Mouse (Mus musculus) forebrain, embryonic 12.5 days (tissue): ENCODE results near the gene Dld. TPM values are rescaled to one million over a fixed set of nuclear protein-coding genes. Genes with fewer than 3 reads are reported as not detected.

Source experiments
- ATAC-seq: fragments of 200-750 bp; cut with Nextera tagmentation; 2 replicates; pipeline ENCODE4 v1.8.0; 2017; ENCODE audit warnings: moderate TSS enrichment; ENCODE audit not compliant: low FRiP score
- H3K27ac ChIP-seq: fragments of 300-500 bp; sonication (generic); 2 replicates; pipeline ENCODE4 v1.5.1; 2016; ENCODE audit warnings: mild to moderate bottlenecking
- H3K27me3 ChIP-seq: fragments of 300-500 bp; sonication (generic); 2 replicates; pipeline ENCODE4 v1.6.1; 2016; ENCODE audit warnings: mild to moderate bottlenecking
- H3K36me3 ChIP-seq: fragments of 300-500 bp; sonication (generic); replicated peaks from 2 replicates; pipeline ENCODE4 v1.6.1; 2016; ENCODE audit warnings: mild to moderate bottlenecking
- H3K4me1 ChIP-seq: fragments of 300-500 bp; sonication (generic); 2 replicates; pipeline ENCODE4 v1.6.1; 2016
- H3K4me2 ChIP-seq: fragments of 300-500 bp; sonication (generic); 2 replicates; pipeline ENCODE4 v1.6.1; 2016; ENCODE audit warnings: mild to moderate bottlenecking, moderate library complexity
- H3K4me3 ChIP-seq: fragments of 300-500 bp; sonication (generic); replicated peaks from 2 replicates; pipeline ENCODE4 v1.5.1; 2016; ENCODE audit warnings: mild to moderate bottlenecking
- H3K9ac ChIP-seq: fragments of 300-500 bp; sonication (generic); 2 replicates; pipeline ENCODE4 v1.6.1; 2016; ENCODE audit warnings: mild to moderate bottlenecking
- H3K9me3 ChIP-seq: fragments of 300-500 bp; sonication (generic); 2 replicates; pipeline ENCODE4 v1.6.1; 2016
- WGBS: fragments of 180-500 bp; shearing (Covaris S2); methylation state at CpG from one replicate; pipeline ENCODE4 v1.1.7; 2016; 5-methylcytosine and 5-hydroxymethylcytosine counted together
- polyA plus RNA-seq: library from polyadenylated mRNA; unstranded; fragments of >200 nt; fragmentation: Nextera tagmentation; extraction: Ambion mirVana; gene quantifications from 2 replicates; pipeline ENCODE4 v1.2.1, GENCODE M21; 2016

Dld gene
- 148 and 150 TPM in 2 replicates for polyA plus RNA-seq

DNA sequence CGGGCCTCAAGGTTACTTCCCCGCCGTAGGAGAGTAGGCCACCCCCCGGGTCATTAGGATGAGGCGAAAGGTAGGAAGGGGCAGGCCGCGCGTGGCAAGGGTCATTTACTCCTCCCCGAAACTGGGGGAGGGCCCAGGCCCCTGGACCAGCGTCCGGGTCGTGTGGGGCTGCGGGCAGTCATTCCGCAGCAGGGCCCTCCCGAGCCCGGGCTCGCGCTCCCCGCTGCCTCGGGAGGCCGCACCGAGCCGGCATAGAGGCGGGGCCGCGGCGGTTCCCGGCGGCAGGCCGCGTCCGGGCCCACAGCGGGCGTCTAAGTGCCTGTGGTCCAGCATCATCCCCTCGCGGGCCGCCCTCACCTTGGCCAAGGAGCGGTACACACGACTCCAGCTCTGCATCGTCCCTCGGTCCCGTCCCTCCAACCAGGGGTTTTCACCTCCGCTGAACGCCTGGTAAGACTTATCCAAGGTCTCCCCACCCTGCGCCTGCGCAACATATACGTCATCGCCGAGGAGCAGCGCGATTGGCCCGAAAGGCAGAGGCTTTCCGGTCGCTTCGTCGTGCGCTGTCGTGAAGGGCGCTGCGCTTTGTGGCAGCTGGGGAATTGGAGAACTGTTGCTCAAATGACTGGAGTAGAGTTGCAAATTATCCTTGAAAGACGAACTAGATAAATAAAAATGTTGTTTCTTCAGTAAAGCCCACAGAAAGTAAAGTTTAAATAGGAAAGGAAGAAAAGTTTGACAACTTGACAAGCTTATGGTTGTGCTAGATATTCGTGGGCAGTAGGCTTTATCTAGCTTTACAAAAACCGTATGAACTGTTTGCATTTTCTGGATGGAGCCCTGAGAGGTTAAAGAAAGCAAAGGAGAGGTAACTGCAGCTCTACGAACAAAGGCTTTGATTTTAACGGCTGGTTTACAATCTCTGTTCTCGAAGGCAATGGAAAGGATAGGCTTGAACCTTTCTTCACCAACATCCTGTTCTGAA, at the start of gene Dld:
Gene Dld (minus strand): TSS at position 510 of the 985 bp plus-strand sequence.
- peaks cover 10% of the 10 kb centered on the region for H3K4me1 ChIP-seq
- H3K4me2 ChIP-seq = peak within 1 kb of the TSS; percentile 86
- H3K9me3 ChIP-seq = no peaks in the 10 kb centered on the region
- H3K27ac ChIP-seq = peak within 1 kb of the TSS; percentile 67
- WGBS = 5% methylated on average over 61 of the region's 66 CpGs
- peak within 1 kb of the TSS; percentile 95 for H3K9ac ChIP-seq
- H3K36me3 ChIP-seq = peaks cover 15% of the 10 kb centered on the region
- peak within 1 kb of the TSS; percentile 96 for H3K4me3 ChIP-seq
- ATAC-seq = peak; percentile 100
- H3K27me3 ChIP-seq = no peaks in the 10 kb centered on the region

DNA sequence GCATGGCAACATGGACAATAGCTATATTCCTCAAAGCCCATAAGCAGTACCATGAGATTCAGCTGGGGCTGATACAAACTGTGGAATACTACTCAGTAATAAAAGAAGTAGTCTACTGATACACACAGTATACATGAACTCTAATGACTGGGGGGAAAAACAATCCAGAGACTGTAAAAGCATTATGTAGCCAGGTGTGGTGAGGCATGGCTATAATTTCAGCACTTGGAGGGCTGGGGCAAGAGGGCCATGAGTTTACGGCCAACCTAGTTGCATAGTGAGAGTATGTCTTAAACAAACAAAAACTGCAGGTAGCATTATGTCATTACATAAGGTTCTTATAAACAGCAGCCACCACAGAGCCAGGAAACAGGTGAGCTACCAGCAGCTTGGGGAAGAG, 49.6 kb upstream of the Dld start:
- H3K9ac ChIP-seq = no peak overlapping the region
- no peaks in the 10 kb centered on the region for H3K27me3 ChIP-seq
- H3K36me3 ChIP-seq = no peaks in the 10 kb centered on the region
- no peak overlapping the region for H3K4me2 ChIP-seq
- no peaks in the 10 kb centered on the region for H3K9me3 ChIP-seq
- H3K4me3 ChIP-seq = no peak overlapping the region
- no peaks in the 10 kb centered on the region for H3K4me1 ChIP-seq
- WGBS = 90% methylated on average over 1 of the region's 1 CpGs
- no peak for ATAC-seq
- H3K27ac ChIP-seq = no peak overlapping the region

DNA sequence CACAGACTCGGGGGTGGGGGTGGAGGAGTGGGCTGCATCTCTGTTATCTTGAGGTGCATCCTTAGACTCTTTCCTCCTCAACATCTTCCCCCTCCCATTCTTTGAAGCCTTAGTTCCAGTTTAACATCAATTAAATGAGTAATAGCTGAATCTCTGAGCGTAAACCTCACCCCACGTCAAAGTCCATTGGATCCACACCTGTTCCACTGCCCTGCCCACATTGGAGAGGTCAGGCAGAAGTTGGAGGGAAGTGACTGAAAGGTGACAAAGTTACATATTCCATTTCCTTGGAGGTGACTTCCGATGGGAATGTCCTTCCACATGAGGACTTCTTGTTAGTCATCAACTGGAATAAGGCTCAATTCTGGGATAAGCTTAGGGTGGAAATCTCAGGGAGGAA, 46.5 kb upstream of the Dld start:
- Histone ChIP-seq H3K27ac (no peak overlapping the region), H3K36me3 (no peaks in the 10 kb centered on the region), H3K9ac (no peak overlapping the region), H3K4me1 (no peaks in the 10 kb centered on the region), H3K4me3 (no peak overlapping the region), H3K9me3 (no peaks in the 10 kb centered on the region), H3K4me2 (no peak overlapping the region), H3K27me3 (no peaks in the 10 kb centered on the region)
- no peak for ATAC-seq
- 93% methylated on average over 4 of the region's 4 CpGs for WGBS

DNA sequence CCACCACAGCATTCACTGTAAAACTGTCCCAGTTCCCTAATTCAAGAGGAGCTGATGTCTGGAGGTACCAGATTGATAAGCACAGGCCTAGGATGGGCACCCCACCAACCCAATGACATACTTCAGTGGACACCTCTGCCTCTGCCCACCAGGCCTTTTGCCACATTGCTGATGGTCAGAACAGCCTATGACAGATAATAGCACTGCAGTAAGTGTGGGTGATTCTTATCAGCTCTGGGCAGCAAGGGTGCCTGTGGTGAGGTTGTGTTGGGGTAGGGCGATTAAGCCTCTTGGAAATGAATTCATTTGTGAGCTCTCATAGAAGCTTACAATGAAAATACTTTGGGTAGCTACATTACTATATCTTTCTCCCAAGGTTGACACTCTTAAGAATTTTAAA, 44.6 kb upstream of the Dld start:
- 85% methylated on average over 1 of the region's 1 CpGs for WGBS

DNA sequence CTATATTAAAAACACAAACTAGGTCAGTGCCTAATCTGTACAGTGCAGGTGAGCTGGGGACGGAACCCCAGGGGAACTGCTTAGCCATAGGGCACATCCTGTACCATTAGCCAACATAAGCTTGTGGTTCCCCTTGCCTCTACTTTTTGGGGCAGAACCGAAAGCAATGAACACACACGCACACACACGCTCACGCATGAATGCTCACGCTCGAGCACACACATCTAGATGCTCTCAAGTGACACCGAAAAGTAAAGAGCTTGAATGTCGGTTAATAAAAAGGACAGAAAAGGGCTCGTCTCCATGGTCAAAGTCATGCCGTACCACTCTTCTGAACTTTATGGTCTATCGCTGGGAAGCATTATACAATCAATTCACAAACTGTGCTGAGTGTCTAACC, 40.4 kb upstream of the Dld start:
- H3K4me2 ChIP-seq = no peak overlapping the region
- ATAC-seq = no peak
- H3K27me3 ChIP-seq = no peaks in the 10 kb centered on the region
- H3K9ac ChIP-seq = no peak overlapping the region
- H3K4me3 ChIP-seq = no peak overlapping the region
- no peaks in the 10 kb centered on the region for H3K36me3 ChIP-seq
- no peak overlapping the region for H3K27ac ChIP-seq
- H3K9me3 ChIP-seq = no peaks in the 10 kb centered on the region
- WGBS = 94% methylated on average over 12 of the region's 12 CpGs
- no peaks in the 10 kb centered on the region for H3K4me1 ChIP-seq

More for the DNA sequence above, 44.6 kb upstream of the Dld start:
- Histone ChIP-seq H3K27me3 (no peaks in the 10 kb centered on the region), H3K4me3 (no peak overlapping the region), H3K4me2 (no peak overlapping the region), H3K9ac (no peak overlapping the region), H3K36me3 (no peaks in the 10 kb centered on the region), H3K9me3 (no peaks in the 10 kb centered on the region), H3K4me1 (no peaks in the 10 kb centered on the region), H3K27ac (no peak overlapping the region)
- ATAC-seq = no peak

DNA sequence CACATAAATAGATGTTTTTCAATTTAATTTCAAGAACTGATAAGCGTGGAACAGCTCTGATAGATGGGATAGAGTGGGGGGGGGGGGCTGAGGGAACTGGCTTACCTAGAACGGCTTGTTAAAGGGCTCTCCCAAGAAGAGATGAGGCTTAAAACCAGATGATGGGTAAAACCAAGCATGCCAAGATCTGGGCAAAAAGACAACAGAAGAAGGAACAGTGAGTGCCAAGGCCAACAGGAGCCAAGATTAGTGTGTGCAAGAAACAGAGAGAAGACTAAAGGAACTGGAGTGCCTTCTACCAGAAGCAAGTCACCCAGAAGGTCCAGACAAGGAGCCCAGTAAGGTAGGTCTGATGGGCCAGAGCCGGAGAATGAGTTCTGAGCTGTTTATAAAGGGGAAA, 39.3 kb upstream of the Dld start, which contains the start of gene Slc26a3:
Gene Slc26a3 (plus strand): TSS at position 301 of the 400 bp plus-strand sequence.
- Histone ChIP-seq H3K9me3 (no peaks in the 10 kb centered on the region), H3K9ac (no peak within 1 kb of the TSS), H3K27ac (no peak within 1 kb of the TSS), H3K4me2 (no peak within 1 kb of the TSS), H3K36me3 (no peaks in the 10 kb centered on the region), H3K4me1 (no peaks in the 10 kb centered on the region), H3K4me3 (no peak within 1 kb of the TSS), H3K27me3 (no peaks in the 10 kb centered on the region)
- 84% methylated on average over 3 of the region's 3 CpGs for WGBS
- ATAC-seq = no peak

DNA sequence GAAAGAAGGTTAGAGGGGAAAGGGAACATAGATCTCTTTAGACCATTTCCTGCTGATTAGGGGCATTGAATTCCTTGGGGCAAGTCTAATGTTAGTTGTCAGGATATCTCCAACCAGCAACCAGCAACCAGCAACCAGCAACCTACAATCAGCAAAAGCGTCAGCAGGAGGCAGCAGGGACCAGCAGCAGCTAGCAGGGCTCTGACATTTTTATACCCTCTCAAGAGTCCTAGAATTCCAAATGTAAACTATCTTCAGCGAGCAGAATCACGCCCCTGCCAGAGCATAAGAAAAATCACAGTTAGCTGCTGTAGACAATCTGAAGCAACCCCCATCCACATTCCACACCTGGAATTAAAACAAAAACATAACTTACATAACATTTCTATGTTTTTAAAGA, 36.0 kb upstream of the Dld start:
- H3K36me3 ChIP-seq = no peaks in the 10 kb centered on the region
- no peak overlapping the region for H3K9ac ChIP-seq
- WGBS = 74% methylated on average over 3 of the region's 3 CpGs
- H3K4me2 ChIP-seq = no peak overlapping the region
- no peak for ATAC-seq
- no peaks in the 10 kb centered on the region for H3K27me3 ChIP-seq
- no peak overlapping the region for H3K4me3 ChIP-seq
- H3K9me3 ChIP-seq = no peaks in the 10 kb centered on the region
- H3K4me1 ChIP-seq = no peaks in the 10 kb centered on the region
- no peak overlapping the region for H3K27ac ChIP-seq

DNA sequence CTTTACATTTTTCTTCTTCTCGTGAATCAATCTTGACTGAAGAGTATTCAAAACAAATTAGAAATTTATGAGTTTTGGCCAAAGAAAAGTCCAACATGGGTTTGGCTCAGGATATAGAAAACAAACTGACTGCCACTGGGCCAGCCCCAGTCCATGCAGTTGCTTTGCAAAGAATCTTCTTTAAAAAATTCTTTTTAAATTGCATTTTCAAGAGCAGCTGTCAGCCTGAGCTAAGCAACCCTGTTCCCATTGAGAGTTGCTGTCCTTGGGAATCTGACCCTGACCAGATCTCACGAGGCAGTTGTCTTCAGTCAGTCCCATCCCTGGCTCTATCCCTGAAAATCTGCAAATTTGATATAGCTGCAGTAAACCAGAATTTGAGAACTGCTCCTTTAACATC, 31.2 kb upstream of the Dld start:
- WGBS = 76% methylated on average over 2 of the region's 2 CpGs

DNA sequence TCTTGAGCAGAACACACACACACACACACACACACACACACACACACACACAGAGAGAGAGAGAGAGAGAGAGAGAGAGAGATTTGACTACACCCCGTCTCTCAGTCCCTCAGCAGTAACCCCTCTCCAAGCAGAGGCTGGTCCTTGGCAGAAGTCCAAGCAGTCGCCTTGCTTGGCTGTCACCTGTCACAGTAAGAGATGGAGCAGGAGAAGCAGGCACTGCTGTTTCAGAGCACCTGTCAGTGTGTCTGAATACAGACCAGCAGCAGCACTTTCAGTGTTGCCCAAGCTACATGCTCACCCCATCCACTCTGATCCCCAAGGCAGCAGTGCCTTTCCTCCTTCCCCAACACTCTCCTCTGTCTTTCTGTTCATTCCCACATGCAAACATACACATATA, 29.6 kb upstream of the Dld start:
- Histone ChIP-seq H3K4me2 (no peak overlapping the region), H3K27ac (no peak overlapping the region), H3K9me3 (no peaks in the 10 kb centered on the region), H3K9ac (no peak overlapping the region), H3K4me1 (peaks cover 8% of the 10 kb centered on the region), H3K4me3 (no peak overlapping the region), H3K27me3 (no peaks in the 10 kb centered on the region; the same call in 1 of the 2 replicates), H3K36me3 (no peaks in the 10 kb centered on the region)
- WGBS = 24% methylated on average over 2 of the region's 2 CpGs
- ATAC-seq = peak; percentile 30; the same call in 1 of the 2 replicates

More for the DNA sequence above, 31.2 kb upstream of the Dld start:
- Histone ChIP-seq H3K9ac (no peak overlapping the region), H3K4me1 (no peaks in the 10 kb centered on the region), H3K27ac (no peak overlapping the region), H3K36me3 (no peaks in the 10 kb centered on the region), H3K9me3 (no peaks in the 10 kb centered on the region), H3K4me3 (no peak overlapping the region), H3K4me2 (no peak overlapping the region), H3K27me3 (no peaks in the 10 kb centered on the region)
- ATAC-seq = no peak

DNA sequence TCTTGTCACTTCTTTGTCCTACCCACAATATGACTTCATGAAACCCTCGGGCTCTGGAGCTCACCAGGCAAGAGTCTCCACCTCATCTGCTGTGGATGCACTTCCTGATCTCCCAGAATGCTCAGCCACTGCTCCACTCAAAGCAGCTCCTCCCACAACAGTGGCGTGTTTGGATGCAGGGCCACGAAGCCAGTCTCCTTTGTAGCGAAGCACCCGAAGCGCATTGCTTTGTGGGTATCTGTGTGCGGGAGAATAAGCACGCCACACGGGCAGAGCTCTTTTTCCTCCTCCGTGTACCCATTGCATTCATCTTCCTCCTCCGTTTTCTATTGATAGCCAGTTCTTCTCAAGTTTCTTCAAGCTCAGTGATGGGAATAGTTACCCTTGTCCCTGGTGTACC, 26.0 kb upstream of the Dld start:
- Histone ChIP-seq H3K36me3 (no peaks in the 10 kb centered on the region), H3K4me3 (no peak overlapping the region), H3K9me3 (no peaks in the 10 kb centered on the region), H3K27me3 (no peaks in the 10 kb centered on the region; the same call in 1 of the 2 replicates), H3K9ac (no peak overlapping the region), H3K4me1 (peaks cover 13% of the 10 kb centered on the region), H3K27ac (no peak overlapping the region), H3K4me2 (no peak overlapping the region)
- 75% methylated on average over 11 of the region's 11 CpGs for WGBS
- ATAC-seq = no peak

DNA sequence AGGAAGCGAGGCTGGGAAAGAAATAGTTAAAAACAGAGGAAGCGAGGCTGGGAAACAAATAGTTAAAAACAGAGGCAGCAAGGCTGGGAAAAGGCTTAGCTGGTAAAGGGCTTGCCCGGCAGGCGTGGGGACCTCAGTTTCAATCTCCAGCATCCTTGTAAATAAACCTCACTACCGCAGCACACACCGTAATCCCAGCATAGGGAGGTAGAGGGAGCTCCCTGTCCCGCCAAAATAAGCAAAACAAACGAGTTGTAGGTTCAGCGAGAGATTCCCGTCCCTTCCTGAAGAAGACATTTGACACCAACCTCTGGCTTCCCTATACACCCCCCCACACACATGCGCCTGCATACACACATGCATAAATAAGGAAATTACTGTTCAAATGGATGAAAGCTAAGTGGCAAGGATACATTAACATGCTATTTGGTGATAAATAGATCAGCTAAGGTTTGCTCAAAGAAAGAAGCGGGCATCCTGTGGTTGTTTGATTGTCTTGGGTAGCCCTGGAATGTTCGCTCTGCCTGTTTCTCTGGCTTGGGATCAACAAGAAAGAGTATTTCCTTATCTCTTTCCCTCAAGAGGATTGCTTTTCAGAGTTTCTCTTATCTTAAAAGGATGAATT, 25.2 kb upstream of the Dld start:
- no peaks in the 10 kb centered on the region for H3K36me3 ChIP-seq
- peak overlapping the region; percentile 51 for H3K4me2 ChIP-seq
- no peak overlapping the region for H3K27ac ChIP-seq
- H3K9me3 ChIP-seq = no peaks in the 10 kb centered on the region
- peak overlapping the region; percentile 30 for H3K4me3 ChIP-seq
- 14% methylated on average over 13 of the region's 13 CpGs for WGBS
- H3K27me3 ChIP-seq = no peaks in the 10 kb centered on the region; the same call in 1 of the 2 replicates
- H3K9ac ChIP-seq = no peak overlapping the region
- peaks cover 13% of the 10 kb centered on the region for H3K4me1 ChIP-seq
- ATAC-seq = no peak

DNA sequence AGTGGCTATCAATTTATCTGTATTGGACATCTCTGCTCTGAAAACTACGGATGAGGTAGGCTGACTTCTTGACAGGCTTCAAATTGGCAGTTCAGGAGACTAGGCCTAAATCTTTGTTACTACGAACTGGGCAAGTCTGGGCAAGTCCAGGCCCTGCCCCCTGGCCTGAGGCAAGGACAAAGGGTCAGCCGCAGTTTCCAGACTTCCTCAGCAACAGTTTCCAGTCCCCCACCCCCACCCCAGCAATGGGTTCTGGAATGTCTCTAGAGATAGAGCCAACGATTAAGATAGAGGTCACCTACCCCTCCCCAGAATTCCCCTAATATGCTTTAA, 24.0 kb upstream of the Dld start:
- WGBS = 67% methylated on average over 4 of the region's 4 CpGs
- Histone ChIP-seq H3K9me3 (no peaks in the 10 kb centered on the region), H3K27me3 (no peaks in the 10 kb centered on the region; the same call in 1 of the 2 replicates), H3K36me3 (no peaks in the 10 kb centered on the region), H3K4me3 (no peak overlapping the region), H3K27ac (no peak overlapping the region), H3K4me1 (peaks cover 13% of the 10 kb centered on the region), H3K4me2 (no peak overlapping the region), H3K9ac (no peak overlapping the region)
- ATAC-seq = no peak
